In the genomic region with DNA sequence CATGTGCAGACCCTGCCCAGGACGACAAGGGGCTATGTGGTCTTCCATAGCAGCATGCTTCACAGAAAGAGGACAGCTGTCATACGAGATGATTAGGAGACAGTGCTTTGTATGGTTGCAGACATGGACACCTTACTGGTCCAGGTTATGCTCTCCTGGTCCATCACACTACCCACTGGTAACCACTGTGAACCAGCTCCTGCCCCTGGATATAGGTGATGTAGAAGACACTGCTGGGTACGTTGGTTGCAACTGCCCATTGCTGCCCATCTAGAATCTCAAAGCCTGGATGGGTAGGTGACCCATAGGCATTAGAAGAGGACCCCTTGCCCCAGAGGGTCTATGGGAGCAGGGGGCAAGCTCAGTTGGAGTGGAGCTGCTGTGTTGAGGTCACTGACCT, we compare ENCODE assay signal across 19 mouse cellular contexts. TPM values are rescaled to one million over a fixed set of nuclear protein-coding genes. Genes with fewer than 3 reads are reported as not detected.
"Had no signal": no experiment of that assay in that cellular context is flagged by ENCODE, and none has a peak within 500 bp of the region (broad histone marks: within the 10 kb centered on the region; RNA-seq: fewer than 3 reads in every experiment).

No protein-coding gene starts in this region.

RNA-seq across cellular contexts. Expression of a gene that starts 1.2 kb away (rescaled TPM):
- polyA plus RNA-seq: heart, embryonic 11.5 days; heart, embryonic 13.5 days; heart, embryonic 14.5 days; heart, embryonic 15.5 days; hindbrain, embryonic 10.5 days; hindbrain, embryonic 11.5 days; hindbrain, embryonic 13.5 days; hindbrain, embryonic 15.5 days; inflammation-experienced regulatory T-cells, adult 6 months; intestine, embryonic 14.5 days; kidney, embryonic 14.5 days; kidney, embryonic 15.5 days; kidney, postnatal 0 days had no signal

RNA-seq across cellular contexts. Expression of a gene that starts 58.2 kb away (rescaled TPM):
- polyA plus RNA-seq: heart, postnatal 0 days; hindbrain, embryonic 10.5 days; hindbrain, embryonic 11.5 days; hindbrain, embryonic 12.5 days; hindbrain, embryonic 13.5 days; hindbrain, embryonic 14.5 days; hindbrain, embryonic 15.5 days; hindbrain, embryonic 16.5 days; hindbrain, postnatal 0 days; inflammation-experienced regulatory T-cells, adult 6 months; kidney, embryonic 14.5 days; kidney, embryonic 16.5 days had no signal
